Mouse (Mus musculus) central nervous system, embryonic 18 days (tissue): ENCODE results near the gene Syn3. TPM values are rescaled to one million over a fixed set of nuclear protein-coding genes. Genes with fewer than 3 reads are reported as not detected.

Source experiments
- polyA plus RNA-seq: library from polyadenylated mRNA; depleted of rRNA; stranded (reverse); fragments of >200 nt; gene quantifications from 2 replicates; pipeline ENCODE4 v1.2.3, GENCODE M21; 2012; rRNA removed

The Syn3 gene
- 15.3 and 21.7 TPM in 2 replicates for polyA plus RNA-seq

GRCm38 (mm10) chr10:86498673-86499391, at the start of gene Syn3:
Syn3 (minus strand) TSS chr10:86498896.

GRCm38 (mm10) chr10:86300293-86301116, 198.2 kb downstream of the Syn3 start, which contains the start of gene Timp3:
Timp3 (plus strand) TSS chr10:86300372.

GRCm38 (mm10) chr10:86021749-86022473, 476.8 kb downstream of the Syn3 start, which contains the start of gene Fbxo7:
Fbxo7 (plus strand) TSS chr10:86021972.

GRCm38 (mm10) chr10:86011781-86012180, 486.9 kb downstream of the Syn3 start, which contains the start of gene Bpifc:
Bpifc (minus strand) TSS chr10:86011895.

Other genes with a start within 250 kb of the Syn3 start
- 19.2 and 22.0 TPM in 2 replicates for gene Timp3, start 198.5 kb downstream of the Syn3 start, polyA plus RNA-seq
- 182 and 197 TPM in 2 replicates for gene Hsp90b1, start 206.6 kb upstream of the Syn3 start, polyA plus RNA-seq
- gene Ttc41, start 206.9 kb upstream of the Syn3 start, polyA plus RNA-seq: 2.2 and 2.7 TPM in 2 replicates